Mouse (Mus musculus) testis, adult 2 months (tissue): ENCODE measurements at regions not wholly inside any gene's neighbourhood (a gene's known extent, or its start where the extent isn't known, plus 50 kb on each side); places are given as distances from the start of the nearest gene placed in this dataset.

Experiments used
- CTCF ChIP-seq: fragments of 200-500 bp; IDR thresholded peaks from 2 replicates; pipeline ENCODE4 v1.5.1; 2012; ENCODE audit warnings: low read depth, mild to moderate bottlenecking, inconsistent platforms, low read length, moderate library complexity; ENCODE audit not compliant: control insufficient read depth, insufficient read depth, insufficient replicate concordance
- POLR2A ChIP-seq: fragments of 200-500 bp; IDR thresholded peaks from 2 replicates; pipeline ENCODE4 v1.6.1; 2012; ENCODE audit warnings: low read depth, mild to moderate bottlenecking, inconsistent platforms, low read length, moderate library complexity; ENCODE audit not compliant: control insufficient read depth

- TF ChIP-seq CTCF (no peak), POLR2A (no peak)
These were observed 129.1 kb downstream of the 1190002N15Rik start for GRCm38 (mm10) chr9:94408635-94409323.
